Comparison of ENCODE assay signal across 32 mouse cellular contexts in genomic region chr3:28643252-28643947, GRCm38 (mm10). TPM values are rescaled to one million over a fixed set of nuclear protein-coding genes. Genes with fewer than 3 reads are reported as not detected.
A peak's percentile ranks its signal among the peaks of the same experiment; 100 is the strongest.
DNase-seq lines count a peak whose midpoint lies in the region; ATAC-seq and TF ChIP-seq lines count a peak whose summit lies in the region.
"Had no signal": no experiment of that assay in that cellular context is flagged by ENCODE, and none has a peak within 500 bp of the region (broad histone marks: within the 10 kb centered on the region; RNA-seq: fewer than 3 reads in every experiment).

No protein-coding gene starts in this region.

- WGBS in midbrain, embryonic 16.5 days: 81% methylated on average over 9 of the region's 9 CpGs
- WGBS in midbrain, embryonic 14.5 days: 80% methylated on average over 9 of the region's 9 CpGs
- WGBS in hindbrain, embryonic 14.5 days: 74% methylated on average over 9 of the region's 9 CpGs
- WGBS in kidney, embryonic 16.5 days: 63% methylated on average over 9 of the region's 9 CpGs

- no peaks in the 10 kb centered on the region for H3K27me3 ChIP-seq in midbrain, embryonic 16.5 days (ENCODE audit: control insufficient read depth, insufficient read depth, low read depth, low read length)
- H3K27me3 ChIP-seq in midbrain, embryonic 14.5 days (ENCODE audit: control insufficient read depth, insufficient read depth, low read length): no peaks in the 10 kb centered on the region
- no peaks in the 10 kb centered on the region for H3K27me3 ChIP-seq in hindbrain, embryonic 14.5 days (ENCODE audit: control insufficient read depth, insufficient read depth, low read length)
- no peaks in the 10 kb centered on the region for H3K27me3 ChIP-seq in kidney, embryonic 16.5 days (ENCODE audit: insufficient read depth, low read length)
- H3K27me3 ChIP-seq: forebrain, embryonic 12.5 days; limb, embryonic 13.5 days; lung, embryonic 15.5 days; midbrain, embryonic 12.5 days; stomach, embryonic 15.5 days had no signal

- no peak for DNase-seq in midbrain, embryonic 14.5 days
- DNase-seq in embryo, embryonic 10.5 days (ENCODE audit: low spot score): peak; percentile 3
- DNase-seq in hindbrain, embryonic 14.5 days (ENCODE audit: low spot score): no peak
- DNase-seq in c-Kit-positive CD71-positive TER-119-positive erythroid progenitor cells, embryonic 14.5 days (ENCODE audit: low spot score): no peak
- no peak for DNase-seq in layer of hippocampus, adult 2 months (ENCODE audit: low spot score in 2 of 2)
- DNase-seq: adrenal gland, adult 8-10 months; B cell, adult 2 months; cerebellum, adult 18-20 months; cerebellum, postnatal 14 days; gastrocnemius, adult 2 months; gastrocnemius, postnatal 36 days; heart, adult 18-20 months; heart, postnatal 36 days; right cerebral cortex, postnatal 25 days had no signal

- no peak overlapping the region for H3K27ac ChIP-seq in midbrain, embryonic 16.5 days (ENCODE audit: low read length)
- no peak overlapping the region for H3K27ac ChIP-seq in midbrain, embryonic 14.5 days (replicated peaks; ENCODE audit: low read depth, low read length)
- peak overlapping the region; percentile 51; the same call in 1 of the 2 replicates for H3K27ac ChIP-seq in hindbrain, embryonic 14.5 days
- H3K27ac ChIP-seq in kidney, embryonic 16.5 days (ENCODE audit: low read length): no peak overlapping the region
- no peak overlapping the region for H3K27ac ChIP-seq in layer of hippocampus, adult 2 months
- H3K27ac ChIP-seq: forebrain, embryonic 12.5 days; gastrocnemius, adult 2 months; limb, embryonic 13.5 days; lung, embryonic 15.5 days; midbrain, embryonic 12.5 days; stomach, embryonic 15.5 days had no signal

- H3K36me3 ChIP-seq in midbrain, embryonic 16.5 days (ENCODE audit: control insufficient read depth, insufficient read depth, low read length): peaks cover 7% of the 10 kb centered on the region; the same call in 1 of the 2 replicates
- H3K36me3 ChIP-seq in midbrain, embryonic 14.5 days (ENCODE audit: control insufficient read depth, insufficient read depth, low read length): peaks cover 55% of the 10 kb centered on the region
- peaks cover 39% of the 10 kb centered on the region for H3K36me3 ChIP-seq in hindbrain, embryonic 14.5 days (replicated peaks; ENCODE audit: control insufficient read depth, insufficient read depth)
- no peaks in the 10 kb centered on the region for H3K36me3 ChIP-seq in kidney, embryonic 16.5 days (ENCODE audit: insufficient read depth, low read length)
- H3K36me3 ChIP-seq: limb, embryonic 13.5 days; lung, embryonic 15.5 days; stomach, embryonic 15.5 days had no signal

- no peaks in the 10 kb centered on the region for H3K9me3 ChIP-seq in midbrain, embryonic 16.5 days (replicated peaks; ENCODE audit: control insufficient read depth, low read length, poor library complexity, severe bottlenecking)
- no peaks in the 10 kb centered on the region for H3K9me3 ChIP-seq in midbrain, embryonic 14.5 days (ENCODE audit: control insufficient read depth, low read length)
- no peaks in the 10 kb centered on the region for H3K9me3 ChIP-seq in hindbrain, embryonic 14.5 days (ENCODE audit: control insufficient read depth, low read length)
- no peaks in the 10 kb centered on the region for H3K9me3 ChIP-seq in kidney, embryonic 16.5 days (ENCODE audit: low read length)
- H3K9me3 ChIP-seq: forebrain, embryonic 12.5 days; limb, embryonic 13.5 days; lung, embryonic 15.5 days; midbrain, embryonic 12.5 days; stomach, embryonic 15.5 days had no signal

- peak; percentile 51; the same call in 1 of the 2 replicates for ATAC-seq in midbrain, embryonic 16.5 days
- ATAC-seq in midbrain, embryonic 14.5 days (ENCODE audit: low FRiP score, low TSS enrichment): no peak
- ATAC-seq in hindbrain, embryonic 14.5 days (ENCODE audit: low FRiP score): peak; percentile 43; the same call in 1 of the 2 replicates
- no peak for ATAC-seq in kidney, embryonic 16.5 days (ENCODE audit: low FRiP score, low TSS enrichment)
- ATAC-seq: inflammation-experienced regulatory T-cells, adult 6 months had no signal

- no peak overlapping the region for H3K4me2 ChIP-seq in midbrain, embryonic 16.5 days (ENCODE audit: low read length)
- no peak overlapping the region for H3K4me2 ChIP-seq in midbrain, embryonic 14.5 days (ENCODE audit: low read length)
- H3K4me2 ChIP-seq in hindbrain, embryonic 14.5 days (replicated peaks): no peak overlapping the region
- H3K4me2 ChIP-seq in kidney, embryonic 16.5 days (replicated peaks; ENCODE audit: low read depth, low read length): no peak overlapping the region
- H3K4me2 ChIP-seq: forebrain, embryonic 12.5 days; heart, embryonic 11.5 days; limb, embryonic 13.5 days; liver, embryonic 11.5 days; lung, embryonic 15.5 days; midbrain, embryonic 12.5 days; stomach, embryonic 15.5 days had no signal

- H3K4me3 ChIP-seq in midbrain, embryonic 16.5 days (ENCODE audit: low read depth, low read length): no peak overlapping the region
- H3K4me3 ChIP-seq in midbrain, embryonic 14.5 days (replicated peaks; ENCODE audit: low read depth, low read length): no peak overlapping the region
- H3K4me3 ChIP-seq in hindbrain, embryonic 14.5 days (replicated peaks; ENCODE audit: low read length): no peak overlapping the region
- H3K4me3 ChIP-seq in kidney, embryonic 16.5 days (ENCODE audit: low read length): no peak overlapping the region
- H3K4me3 ChIP-seq in layer of hippocampus, adult 2 months: no peak overlapping the region
- H3K4me3 ChIP-seq: erythroblast, embryonic 14.5 days; forebrain, embryonic 12.5 days; gastrocnemius, adult 2 months; limb, embryonic 13.5 days; lung, embryonic 15.5 days; midbrain, embryonic 12.5 days; stomach, embryonic 15.5 days had no signal

- H3K4me1 ChIP-seq in midbrain, embryonic 16.5 days (ENCODE audit: control insufficient read depth, insufficient read depth, low read length): no peaks in the 10 kb centered on the region
- H3K4me1 ChIP-seq in midbrain, embryonic 14.5 days (ENCODE audit: control insufficient read depth, insufficient read depth, low read length): no peaks in the 10 kb centered on the region
- 0 out of 2 replicates have a peak, but pooled peaks cover 7% of the 10 kb centered on the region for H3K4me1 ChIP-seq in hindbrain, embryonic 14.5 days (replicated peaks; ENCODE audit: control insufficient read depth, insufficient read depth, low read length)
- H3K4me1 ChIP-seq in kidney, embryonic 16.5 days (ENCODE audit: insufficient read depth, low read length): no peaks in the 10 kb centered on the region
- H3K4me1 ChIP-seq: forebrain, embryonic 12.5 days; limb, embryonic 13.5 days; lung, embryonic 15.5 days; midbrain, embryonic 12.5 days; stomach, embryonic 15.5 days had no signal

- no peak overlapping the region for H3K9ac ChIP-seq in midbrain, embryonic 16.5 days (ENCODE audit: low read depth, low read length)
- no peak overlapping the region for H3K9ac ChIP-seq in midbrain, embryonic 14.5 days (replicated peaks; ENCODE audit: low read length)
- H3K9ac ChIP-seq in hindbrain, embryonic 14.5 days: no peak overlapping the region
- no peak overlapping the region for H3K9ac ChIP-seq in kidney, embryonic 16.5 days (replicated peaks; ENCODE audit: low read length)
- H3K9ac ChIP-seq: forebrain, embryonic 12.5 days; limb, embryonic 13.5 days; lung, embryonic 15.5 days; midbrain, embryonic 12.5 days; stomach, embryonic 15.5 days had no signal

- no peak for TF ChIP-seq CTCF in layer of hippocampus, adult 2 months (conservative IDR thresholded peaks at IDR 0.05)

RNA-seq across cellular contexts. Expression of gene Slc2a2, which starts 54.3 kb away (rescaled TPM):
- polyA plus RNA-seq in midbrain, embryonic 16.5 days (2015; fragmentation: Nextera tagmentation; extraction: Ambion mirVana): 0.11 TPM in 1 of 2 replicates, not detected in the other
- 0.19 TPM in 1 of 2 replicates, not detected in the other for polyA plus RNA-seq in midbrain, embryonic 14.5 days (2014; fragmentation: Nextera tagmentation; extraction: Ambion mirVana)
- 0.17 TPM in 1 of 2 replicates, not detected in the other for polyA plus RNA-seq in hindbrain, embryonic 14.5 days (2014; fragmentation: Nextera tagmentation; extraction: Ambion mirVana)
- polyA plus RNA-seq in kidney, embryonic 16.5 days (2015; fragmentation: Nextera tagmentation; extraction: Ambion mirVana): 26.3 and 28.6 TPM in 2 replicates
- total RNA-seq in layer of hippocampus, adult 2 months (2021): not detected
- total RNA-seq: gastrocnemius, adult 2 months; gastrocnemius, postnatal 36 days; heart, adult 18-20 months; heart, postnatal 36 days; layer of hippocampus, postnatal 25 days; left cerebral cortex, adult 8-10 months; left cerebral cortex, postnatal 36 days; megakaryocyte progenitor cell, adult 5-6 weeks; neutrophil, adult 5-6 weeks had no signal
- polyA plus RNA-seq: embryonic facial prominence, embryonic 14.5 days; forebrain, embryonic 12.5 days; neural tube, embryonic 11.5 days had no signal

Comparison
In these comparisons a context has a peak if more than half of its experiments do, and no peak if none do; other contexts are left out.
1. ATAC-seq: peak in midbrain, embryonic 16.5 days (single experiment) and hindbrain, embryonic 14.5 days (single experiment); none in midbrain, embryonic 14.5 days (single experiment) and kidney, embryonic 16.5 days (single experiment).
2. RNA of gene Slc2a2, which starts 54.3 kb away (polyA plus RNA-seq): 26.3 to 28.6 TPM in kidney, embryonic 16.5 days; 0.17 TPM in hindbrain, embryonic 14.5 days, 0.11 TPM in midbrain, embryonic 16.5 days and 0.19 TPM in midbrain, embryonic 14.5 days; every median in the first group is over 10 times any median in the second.